Mouse (Mus musculus) forebrain, embryonic 10.5 days (tissue): ENCODE results near the gene Sec14l5. TPM values are rescaled to one million over a fixed set of nuclear protein-coding genes. Genes with fewer than 3 reads are reported as not detected.

ENCODE experiments used
- DNase-seq: peaks from one replicate; pipeline ENCODE4 v3.0.0-alpha.2; 2017; ENCODE audit warnings: low spot score; ENCODE audit errors: extremely low spot score
- H3K27ac ChIP-seq: fragments of 300-500 bp; sonication (generic); 2 replicates; pipeline ENCODE4 v1.5.1; 2016; ENCODE audit warnings: mild to moderate bottlenecking
- H3K27me3 ChIP-seq: fragments of 300-500 bp; sonication (generic); 2 replicates; pipeline ENCODE4 v1.6.1; 2016; ENCODE audit warnings: mild to moderate bottlenecking; ENCODE audit not compliant: poor library complexity, severe bottlenecking
- H3K36me3 ChIP-seq: fragments of 300-500 bp; sonication (generic); replicated peaks from 2 replicates; pipeline ENCODE4 v1.6.1; 2016; ENCODE audit warnings: mild to moderate bottlenecking, moderate library complexity
- H3K4me1 ChIP-seq: fragments of 300-500 bp; sonication (generic); 2 replicates; pipeline ENCODE4 v1.6.1; 2016
- H3K4me3 ChIP-seq: fragments of 300-500 bp; sonication (generic); 2 replicates; pipeline ENCODE4 v1.5.1; 2016; ENCODE audit warnings: mild to moderate bottlenecking, moderate library complexity
- H3K9me3 ChIP-seq: fragments of 300-500 bp; sonication (generic); 2 replicates; pipeline ENCODE4 v1.6.1; 2016; ENCODE audit warnings: mild to moderate bottlenecking, moderate library complexity
- WGBS: fragments of 180-500 bp; shearing (Covaris S2); methylation state at CpG from one replicate; pipeline ENCODE4 v1.1.7; 2016; 5-methylcytosine and 5-hydroxymethylcytosine counted together
- polyA plus RNA-seq: library from polyadenylated mRNA; unstranded; fragments of >200 nt; fragmentation: Nextera tagmentation; extraction: Ambion mirVana; gene quantifications from 2 replicates; pipeline ENCODE4 v1.2.1, GENCODE M21; 2016

The Sec14l5 gene
- 0.09 and 0.14 TPM in 2 replicates for polyA plus RNA-seq

DNA sequence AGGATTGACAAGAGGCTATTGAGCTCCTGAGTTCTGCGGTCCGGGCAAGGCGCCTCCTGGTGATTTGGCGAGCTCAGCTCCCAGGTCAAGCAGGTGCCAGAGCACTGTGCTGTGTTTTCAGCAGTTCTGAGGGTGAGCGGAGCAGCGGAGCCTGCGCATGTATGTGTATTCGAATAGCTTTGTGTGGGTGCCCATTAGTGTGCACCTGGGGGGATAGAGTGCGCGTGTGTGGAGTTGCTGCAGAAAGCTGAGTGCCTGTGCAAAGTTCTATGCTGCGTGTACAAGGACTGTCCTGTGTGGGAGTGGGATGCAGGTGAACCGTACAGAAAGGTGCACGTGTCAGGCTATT is at the start of gene Sec14l5:
Gene Sec14l5 (plus strand): TSS at position 73 of the 349 bp plus-strand sequence.
- Histone ChIP-seq H3K4me3 (peak within 1 kb of the TSS; percentile 53), H3K4me1 (peaks cover 19% of the 10 kb centered on the region), H3K36me3 (no peaks in the 10 kb centered on the region), H3K27ac (no peak within 1 kb of the TSS), H3K27me3 (peaks cover 45% of the 10 kb centered on the region), H3K9me3 (no peaks in the 10 kb centered on the region)
- no peak for DNase-seq
- whole genome bisulfite sequencing = 18% methylated on average over 13 of the region's 13 CpGs

DNA sequence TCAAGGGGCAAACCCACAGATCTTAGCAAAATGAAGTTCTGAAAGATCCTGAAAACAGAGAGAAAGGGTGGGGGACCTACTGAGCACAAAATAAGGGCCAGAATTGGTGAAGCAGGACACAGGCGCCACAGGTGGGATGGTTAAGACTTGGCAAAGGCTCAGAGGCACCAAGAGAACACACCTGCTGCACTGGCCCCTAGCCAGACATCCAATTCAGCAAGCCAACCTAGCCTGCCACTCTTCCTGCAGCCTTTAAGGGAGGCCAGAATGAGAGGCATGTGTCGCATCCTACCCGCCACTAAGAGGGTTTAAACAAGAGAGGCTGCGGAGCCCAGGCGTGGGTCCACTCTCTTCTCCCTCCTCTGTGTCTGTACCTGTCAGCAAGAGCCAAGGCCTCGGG is 45.9 kb upstream of the Sec14l5 start:
- Histone ChIP-seq H3K27me3 (no peaks in the 10 kb centered on the region), H3K27ac (no peak overlapping the region), H3K9me3 (no peaks in the 10 kb centered on the region), H3K36me3 (no peaks in the 10 kb centered on the region), H3K4me1 (no peaks in the 10 kb centered on the region), H3K4me3 (no peak overlapping the region)
- DNase-seq = no peak
- WGBS = 77% methylated on average over 6 of the region's 6 CpGs

DNA sequence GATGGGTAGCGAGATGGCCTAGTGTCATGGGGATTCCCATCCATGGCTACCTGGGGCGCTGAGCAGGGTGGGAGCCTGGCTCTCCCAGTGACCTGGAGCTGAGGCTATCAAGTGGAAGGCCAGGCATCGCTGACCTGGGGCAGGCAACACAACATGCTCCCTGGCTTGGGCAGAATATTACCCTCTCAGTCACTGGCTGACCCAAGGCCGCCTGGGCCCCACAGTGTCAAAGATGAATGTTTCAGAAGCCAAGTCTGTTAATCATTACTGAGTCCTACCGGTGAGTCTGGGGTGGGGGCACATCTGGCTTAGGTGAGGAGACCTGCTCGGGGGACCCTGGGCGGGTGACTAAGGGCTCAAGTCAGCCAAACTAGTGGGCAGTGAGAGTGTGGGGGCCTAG is 37.0 kb upstream of the Sec14l5 start:
- Histone ChIP-seq H3K36me3 (no peaks in the 10 kb centered on the region), H3K4me1 (no peaks in the 10 kb centered on the region), H3K27me3 (no peaks in the 10 kb centered on the region), H3K4me3 (no peak overlapping the region), H3K27ac (no peak overlapping the region), H3K9me3 (peaks cover 6% of the 10 kb centered on the region; the same call in 1 of the 2 replicates)
- 85% methylated on average over 7 of the region's 7 CpGs for WGBS
- no peak for DNase-seq

DNA sequence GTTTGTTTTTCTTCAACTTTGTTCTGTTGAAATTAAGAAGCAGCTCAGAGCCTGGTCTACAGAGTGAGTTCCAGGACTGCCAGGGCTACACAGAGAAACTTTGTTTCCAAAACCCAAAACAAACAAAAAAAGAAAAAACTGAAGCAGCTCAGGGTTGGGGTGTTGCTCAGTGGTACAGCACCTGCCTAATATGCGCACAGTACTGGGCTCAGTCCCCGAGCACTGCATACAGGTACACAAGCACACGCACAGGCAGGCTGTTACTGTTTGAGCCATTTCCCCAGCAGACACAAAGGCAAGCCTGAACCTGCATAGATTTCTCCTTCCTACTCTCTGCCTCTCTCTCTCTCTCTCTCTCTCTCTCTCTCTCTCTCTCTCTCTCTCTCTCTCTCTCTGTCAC is 35.9 kb upstream of the Sec14l5 start:
- Histone ChIP-seq H3K4me1 (no peaks in the 10 kb centered on the region), H3K36me3 (no peaks in the 10 kb centered on the region), H3K27ac (no peak overlapping the region), H3K27me3 (no peaks in the 10 kb centered on the region), H3K9me3 (peaks cover 6% of the 10 kb centered on the region; the same call in 1 of the 2 replicates), H3K4me3 (no peak overlapping the region)
- DNase-seq = no peak
- WGBS = 87% methylated on average over 3 of the region's 3 CpGs

DNA sequence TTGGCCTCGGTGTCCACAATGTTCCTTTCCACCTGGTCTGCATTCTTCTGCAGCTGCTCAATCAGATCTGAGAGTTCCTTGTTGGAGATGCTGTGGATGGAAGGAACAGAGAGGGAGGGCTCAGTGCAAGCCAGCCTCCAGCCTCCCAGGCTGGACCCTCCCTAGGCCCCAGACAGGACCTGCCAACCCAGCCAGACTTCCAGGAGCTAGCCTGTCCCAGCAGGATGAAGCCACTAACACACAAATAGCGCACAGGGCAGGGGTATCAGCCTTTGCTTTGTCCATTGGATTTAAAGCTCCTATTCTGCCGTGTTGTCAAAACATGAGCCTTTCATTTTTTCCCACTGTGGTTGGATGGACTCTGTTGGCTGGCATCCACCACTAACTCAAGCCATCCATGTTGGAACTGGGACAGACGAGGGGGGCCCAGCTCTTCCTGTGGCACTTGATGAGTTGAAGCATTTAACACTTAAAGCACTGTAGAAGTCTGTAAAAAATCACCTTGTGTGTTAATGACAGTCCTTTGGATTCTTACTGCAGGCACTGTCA is 33.8 kb upstream of the Sec14l5 start:
- H3K36me3 ChIP-seq = no peaks in the 10 kb centered on the region
- H3K9me3 ChIP-seq = peaks cover 5% of the 10 kb centered on the region; the same call in 1 of the 2 replicates
- H3K27me3 ChIP-seq = no peaks in the 10 kb centered on the region
- no peaks in the 10 kb centered on the region for H3K4me1 ChIP-seq
- no peak for DNase-seq
- no peak overlapping the region for H3K27ac ChIP-seq
- no peak overlapping the region for H3K4me3 ChIP-seq
- 76% methylated on average over 4 of the region's 4 CpGs for WGBS

DNA sequence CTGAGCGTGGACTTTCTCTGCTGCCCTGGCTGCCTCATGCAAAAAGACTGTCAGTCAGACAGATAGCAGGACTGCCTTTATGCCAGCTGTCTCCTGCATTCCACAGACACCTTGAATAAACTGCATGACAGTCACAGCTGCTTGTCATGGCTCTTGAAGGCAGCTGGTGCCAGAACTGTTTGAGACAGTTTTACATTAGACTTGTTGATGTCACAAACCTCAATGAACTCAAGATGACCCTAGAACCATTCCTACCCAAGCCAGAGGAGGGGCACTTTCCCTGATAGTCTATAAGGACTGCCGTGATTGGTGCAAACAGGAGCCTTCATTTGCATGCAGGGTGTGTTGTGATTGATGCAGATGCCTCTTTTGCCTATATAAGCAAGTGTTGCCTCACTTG is 33.3 kb upstream of the Sec14l5 start:
- no peaks in the 10 kb centered on the region for H3K4me1 ChIP-seq
- H3K27ac ChIP-seq = no peak overlapping the region
- DNase-seq = no peak
- no peaks in the 10 kb centered on the region for H3K27me3 ChIP-seq
- no peak overlapping the region for H3K4me3 ChIP-seq
- H3K9me3 ChIP-seq = no peaks in the 10 kb centered on the region
- 80% methylated on average over 2 of the region's 2 CpGs for WGBS
- H3K36me3 ChIP-seq = no peaks in the 10 kb centered on the region

DNA sequence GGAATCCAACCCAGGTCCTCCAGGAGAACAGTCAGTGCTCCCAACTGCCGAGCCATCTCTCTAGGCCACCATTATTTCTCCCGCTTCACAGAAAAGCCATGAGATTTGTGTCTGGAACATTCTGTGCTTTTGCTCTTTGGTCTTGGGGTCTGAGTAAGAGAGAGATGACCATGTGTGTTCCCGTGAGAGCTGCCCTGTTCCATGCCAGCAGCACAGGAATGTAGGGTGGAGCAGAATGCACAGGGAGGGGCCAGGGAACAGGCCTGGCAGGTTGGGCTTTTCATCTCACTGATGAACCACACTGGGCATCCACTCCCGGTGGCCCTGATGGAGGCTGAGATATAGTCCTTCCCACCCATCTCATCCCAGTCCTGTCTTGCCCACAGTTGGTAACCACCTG is 27.5 kb upstream of the Sec14l5 start:
- H3K4me1 ChIP-seq = peaks cover 8% of the 10 kb centered on the region; the same call in 1 of the 2 replicates
- H3K27me3 ChIP-seq = peaks cover 16% of the 10 kb centered on the region
- 84% methylated on average over 4 of the region's 4 CpGs for whole genome bisulfite sequencing
- no peak for DNase-seq
- no peak overlapping the region for H3K27ac ChIP-seq
- H3K9me3 ChIP-seq = no peaks in the 10 kb centered on the region
- no peak overlapping the region for H3K4me3 ChIP-seq
- no peaks in the 10 kb centered on the region for H3K36me3 ChIP-seq

DNA sequence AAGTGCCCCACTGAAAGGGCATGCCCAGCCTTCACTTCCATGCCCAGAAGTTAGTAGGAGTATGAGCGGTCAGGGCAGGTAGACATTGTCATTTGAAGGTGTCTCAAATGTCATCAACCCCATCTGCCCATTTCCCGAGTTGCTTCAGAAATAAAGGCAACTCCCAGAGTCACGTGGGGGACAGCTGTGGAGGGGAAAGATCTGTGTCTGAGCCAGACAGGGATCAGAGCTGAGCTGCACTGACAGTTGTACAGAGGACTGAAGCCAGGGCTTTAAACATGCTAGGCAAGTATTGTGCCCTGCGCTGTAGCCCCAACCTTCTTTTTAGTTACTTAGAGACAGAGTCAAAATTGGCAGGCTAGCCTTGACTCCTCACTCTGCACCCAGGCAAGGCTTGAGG is 27.1 kb upstream of the Sec14l5 start:
- WGBS = 87% methylated on average over 4 of the region's 4 CpGs
- H3K4me3 ChIP-seq = no peak overlapping the region

DNA sequence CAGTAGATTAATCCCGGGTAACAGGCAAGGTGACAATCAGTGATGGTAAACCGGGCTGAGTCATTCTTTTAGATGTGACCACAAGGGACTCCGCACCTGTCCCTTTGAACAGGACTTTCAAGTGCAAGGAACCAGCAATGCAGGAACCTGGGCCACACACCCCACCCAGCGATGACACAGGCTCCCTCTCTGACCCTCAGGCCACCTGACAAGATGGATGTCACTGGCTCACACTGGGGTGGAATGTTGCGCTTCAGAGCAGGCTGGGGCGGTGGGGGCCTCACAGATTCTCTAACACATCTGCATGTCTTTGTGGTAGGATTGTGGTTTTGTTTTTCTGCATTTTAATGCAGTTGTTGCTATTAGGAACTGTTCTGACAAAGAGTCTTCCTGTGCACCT is 23.4 kb upstream of the Sec14l5 start:
- no peaks in the 10 kb centered on the region for H3K9me3 ChIP-seq
- no peaks in the 10 kb centered on the region for H3K36me3 ChIP-seq
- DNase-seq = no peak
- H3K4me1 ChIP-seq = peaks cover 8% of the 10 kb centered on the region; the same call in 1 of the 2 replicates
- H3K27me3 ChIP-seq = peaks cover 26% of the 10 kb centered on the region
- WGBS = 71% methylated on average over 6 of the region's 6 CpGs
- no peak overlapping the region for H3K27ac ChIP-seq
- H3K4me3 ChIP-seq = no peak overlapping the region

More for the DNA sequence above, 27.1 kb upstream of the Sec14l5 start:
- no peaks in the 10 kb centered on the region for H3K36me3 ChIP-seq
- no peak for DNase-seq
- peaks cover 8% of the 10 kb centered on the region; the same call in 1 of the 2 replicates for H3K4me1 ChIP-seq
- H3K9me3 ChIP-seq = no peaks in the 10 kb centered on the region
- H3K27ac ChIP-seq = no peak overlapping the region
- H3K27me3 ChIP-seq = peaks cover 16% of the 10 kb centered on the region

DNA sequence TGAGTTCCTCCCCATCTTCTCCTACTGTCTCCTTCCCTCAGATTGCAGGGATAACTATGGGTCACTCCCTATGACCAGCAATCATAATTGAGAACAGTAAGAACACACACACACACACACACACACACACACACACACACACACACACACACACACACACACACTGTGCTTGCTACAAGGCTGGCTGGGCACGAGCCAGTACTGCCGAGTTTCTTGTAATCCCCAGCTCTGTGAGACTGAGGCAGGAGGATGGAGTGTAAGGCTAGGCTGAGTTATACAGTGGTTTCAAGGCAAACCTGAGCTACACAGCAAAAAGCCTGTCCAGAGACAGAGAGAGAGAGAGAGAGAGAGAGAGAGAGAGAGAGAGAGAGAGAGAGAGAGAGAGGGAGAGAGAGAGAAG is 16.7 kb upstream of the Sec14l5 start:
- 41% methylated on average over 2 of the region's 2 CpGs for WGBS
- H3K27me3 ChIP-seq = peaks cover 76% of the 10 kb centered on the region
- H3K4me1 ChIP-seq = peaks cover 17% of the 10 kb centered on the region
- DNase-seq = no peak
- no peak overlapping the region for H3K27ac ChIP-seq
- no peaks in the 10 kb centered on the region for H3K36me3 ChIP-seq
- no peaks in the 10 kb centered on the region for H3K9me3 ChIP-seq
- H3K4me3 ChIP-seq = no peak overlapping the region

DNA sequence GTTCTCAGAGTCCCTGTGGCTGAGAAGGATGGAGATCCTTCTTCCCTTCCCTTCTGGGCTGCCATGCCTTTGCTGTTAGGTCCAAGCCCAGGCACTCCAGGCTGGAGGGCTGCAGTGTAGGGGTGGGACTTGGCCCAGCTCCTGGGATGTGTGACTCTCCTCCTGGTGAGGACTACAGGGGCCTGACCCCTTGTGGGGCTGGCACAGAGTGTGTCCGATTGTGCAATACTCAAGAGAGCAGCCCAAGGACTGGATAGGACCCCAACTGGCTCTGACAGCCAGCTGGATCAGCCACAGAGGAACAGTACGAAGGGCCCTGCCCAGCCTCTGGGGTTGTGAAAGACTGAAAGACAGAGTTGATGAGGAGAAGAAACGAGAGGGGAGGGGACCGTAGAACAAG is 16.1 kb upstream of the Sec14l5 start:
- H3K27ac ChIP-seq = no peak overlapping the region
- peaks cover 82% of the 10 kb centered on the region for H3K27me3 ChIP-seq
- 14% methylated on average over 4 of the region's 4 CpGs for WGBS

DNA sequence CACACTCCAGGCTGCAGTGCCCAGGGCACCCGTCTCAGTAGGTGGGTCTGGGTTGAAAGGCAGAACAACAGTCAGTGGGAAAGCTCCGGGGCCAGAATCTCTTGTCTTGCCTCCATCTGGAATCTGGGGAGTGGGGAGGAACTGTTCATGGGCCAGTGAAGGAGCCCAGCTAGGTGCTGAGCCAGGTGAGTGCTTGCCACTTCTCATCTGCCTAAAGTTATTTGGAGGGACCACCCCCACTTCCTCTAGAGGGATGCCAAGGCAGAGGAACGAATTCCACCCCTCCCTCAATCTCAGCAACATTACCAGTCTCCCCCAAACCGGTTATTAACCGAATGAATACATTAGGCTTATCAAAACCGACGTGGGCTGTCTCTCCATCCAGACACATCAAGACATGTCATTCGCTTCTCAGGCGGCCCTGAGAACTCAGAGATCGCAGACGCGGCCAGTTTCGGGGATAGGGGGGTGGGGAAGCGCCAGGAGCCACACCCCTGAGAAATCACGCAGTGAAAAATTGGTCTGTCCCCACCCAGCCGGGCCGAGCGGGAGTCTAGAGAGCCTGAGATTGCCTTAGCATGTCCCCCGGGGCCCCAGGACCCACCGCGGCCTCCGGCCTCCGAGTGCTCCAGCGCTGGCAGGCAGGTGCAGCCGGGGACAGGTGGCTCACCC is 15.5 kb upstream of the Sec14l5 start:
- no peaks in the 10 kb centered on the region for H3K36me3 ChIP-seq
- H3K4me1 ChIP-seq = peaks cover 21% of the 10 kb centered on the region
- H3K9me3 ChIP-seq = no peaks in the 10 kb centered on the region
- no peak overlapping the region for H3K27ac ChIP-seq
- peaks cover 84% of the 10 kb centered on the region for H3K27me3 ChIP-seq
- no peak for DNase-seq
- H3K4me3 ChIP-seq = peak overlapping the region; percentile 48
- WGBS = 3% methylated on average over 25 of the region's 25 CpGs

More for the DNA sequence above, 16.1 kb upstream of the Sec14l5 start:
- Histone ChIP-seq H3K4me1 (peaks cover 17% of the 10 kb centered on the region), H3K36me3 (no peaks in the 10 kb centered on the region), H3K9me3 (no peaks in the 10 kb centered on the region), H3K4me3 (no peak overlapping the region)
- DNase-seq = no peak

DNA sequence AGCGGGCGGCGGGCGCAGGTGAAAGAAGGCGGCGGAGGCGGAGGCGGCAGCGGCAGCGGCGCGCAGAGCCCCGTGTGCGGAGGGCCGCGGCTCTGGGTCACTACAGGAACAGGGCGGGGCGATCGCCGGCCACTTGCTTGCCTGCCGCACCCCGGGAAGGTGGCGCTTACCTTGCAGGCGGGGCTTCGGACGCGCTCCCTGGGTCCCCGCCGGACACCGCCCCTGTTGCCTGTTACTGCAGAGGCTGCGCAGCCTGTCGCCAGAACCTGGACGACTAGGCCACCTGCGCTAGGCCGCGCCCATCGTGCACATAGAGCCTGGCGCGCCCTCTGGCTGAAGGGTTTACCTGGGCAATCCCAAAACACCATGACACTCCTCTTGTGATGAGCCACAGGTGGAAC is 14.5 kb upstream of the Sec14l5 start, which contains the start of gene Ppl:
Gene Ppl (minus strand): TSS at position 21 of the 401 bp plus-strand sequence.
- peaks cover 86% of the 10 kb centered on the region for H3K27me3 ChIP-seq
- H3K4me3 ChIP-seq = peak within 1 kb of the TSS; percentile 48
- H3K9me3 ChIP-seq = no peaks in the 10 kb centered on the region
- H3K27ac ChIP-seq = no peak within 1 kb of the TSS
- under 1% methylated on average over 39 of the region's 39 CpGs for WGBS
- H3K4me1 ChIP-seq = peaks cover 29% of the 10 kb centered on the region
- no peaks in the 10 kb centered on the region for H3K36me3 ChIP-seq
- no peak for DNase-seq
